In genomic region chr7:97756967-97757881, GRCm38 (mm10) we compare ENCODE assay signal across 9 mouse cellular contexts. TPM values are rescaled to one million over a fixed set of nuclear protein-coding genes. Genes with fewer than 3 reads are reported as not detected.
DNase-seq lines count a peak whose midpoint lies in the region; ATAC-seq and TF ChIP-seq lines count a peak whose summit lies in the region.
"Had no signal": no experiment of that assay in that cellular context is flagged by ENCODE, and none has a peak within 500 bp of the region (broad histone marks: within the 10 kb centered on the region; RNA-seq: fewer than 3 reads in every experiment).

No protein-coding gene starts in this region.

- H3K4me2 ChIP-seq in hindbrain, embryonic 13.5 days: peak overlapping the region; percentile 45
- peak overlapping the region; percentile 49 for H3K4me2 ChIP-seq in neural tube, embryonic 12.5 days (replicated peaks)
- no peak overlapping the region for H3K4me2 ChIP-seq in kidney, embryonic 14.5 days (replicated peaks; ENCODE audit: low read depth, low read length)
- H3K4me2 ChIP-seq: heart, embryonic 15.5 days had no signal

- TF ChIP-seq POLR2A in cerebellum, adult 2 months (IDR thresholded peaks at IDR 0.05; ENCODE audit: borderline replicate concordance, insufficient read depth, low read length): no peak
- no peak for TF ChIP-seq POLR2A in lung, adult 2 months (IDR thresholded peaks at IDR 0.05; ENCODE audit: borderline replicate concordance, extremely low read depth, low read depth, low read length)

- no peak for TF ChIP-seq CTCF in layer of hippocampus, adult 2 months (conservative IDR thresholded peaks at IDR 0.05)
- no peak for TF ChIP-seq CTCF in cerebellum, adult 2 months (IDR thresholded peaks at IDR 0.05; ENCODE audit: borderline replicate concordance, insufficient read depth, low read depth, low read length)
- TF ChIP-seq CTCF in lung, adult 2 months (IDR thresholded peaks at IDR 0.05; ENCODE audit: insufficient read depth, low read length): no peak

- peak; percentile 91 for ATAC-seq in hindbrain, embryonic 13.5 days (ENCODE audit: low FRiP score)
- ATAC-seq in neural tube, embryonic 12.5 days (ENCODE audit: low FRiP score, low read depth): peak; percentile 89
- no peak for ATAC-seq in kidney, embryonic 14.5 days (ENCODE audit: low FRiP score, low TSS enrichment)

- H3K9ac ChIP-seq in hindbrain, embryonic 13.5 days: peak overlapping the region; percentile 66
- H3K9ac ChIP-seq in neural tube, embryonic 12.5 days: 0 out of 2 replicates have a peak overlapping the region, but pooled peaks have one; percentile 17
- no peak overlapping the region for H3K9ac ChIP-seq in kidney, embryonic 14.5 days (ENCODE audit: low read depth, low read length)
- H3K9ac ChIP-seq: heart, embryonic 15.5 days had no signal

- 49% methylated on average over 18 of the region's 18 CpGs for WGBS in cerebellum, adult 2 months
- 24% methylated on average over 18 of the region's 18 CpGs for WGBS in hindbrain, embryonic 13.5 days
- WGBS in neural tube, embryonic 12.5 days: 26% methylated on average over 18 of the region's 18 CpGs
- 64% methylated on average over 18 of the region's 18 CpGs for WGBS in lung, adult 2 months
- 71% methylated on average over 18 of the region's 18 CpGs for WGBS in kidney, embryonic 14.5 days

- H3K27me3 ChIP-seq in cerebellum, adult 2 months (ENCODE audit: control insufficient read depth, insufficient read depth, low read length): no peaks in the 10 kb centered on the region
- H3K27me3 ChIP-seq in hindbrain, embryonic 13.5 days: no peaks in the 10 kb centered on the region
- no peaks in the 10 kb centered on the region for H3K27me3 ChIP-seq in neural tube, embryonic 12.5 days (replicated peaks)
- H3K27me3 ChIP-seq in kidney, embryonic 14.5 days (ENCODE audit: control insufficient read depth, insufficient read depth, low read length): no peaks in the 10 kb centered on the region
- H3K27me3 ChIP-seq: heart, embryonic 15.5 days had no signal

- H3K9me3 ChIP-seq in hindbrain, embryonic 13.5 days: no peaks in the 10 kb centered on the region
- H3K9me3 ChIP-seq in neural tube, embryonic 12.5 days: no peaks in the 10 kb centered on the region
- H3K9me3 ChIP-seq in kidney, embryonic 14.5 days (ENCODE audit: control insufficient read depth, low read length): no peaks in the 10 kb centered on the region
- H3K9me3 ChIP-seq: heart, embryonic 15.5 days had no signal

- peak; percentile 42 to 66 for DNase-seq in layer of hippocampus, adult 2 months (ENCODE audit: low spot score in 2 of 2)
- no peak for DNase-seq in layer of hippocampus, adult 9-10 months (ENCODE audit: low spot score)
- peak; percentile 36 to 47 for DNase-seq in cerebellum, adult 2 months
- DNase-seq in lung, adult 2 months: no peak
- no peak for DNase-seq in thymus, postnatal 25 days

- 0 out of 2 replicates have a peak overlapping the region, but pooled peaks have one; percentile 1 for H3K4me3 ChIP-seq in layer of hippocampus, adult 2 months
- no peak overlapping the region for H3K4me3 ChIP-seq in cerebellum, adult 2 months (replicated peaks; ENCODE audit: insufficient read depth, low read depth, low read length)
- 0 out of 2 replicates have a peak overlapping the region, but pooled peaks have one; percentile 14 for H3K4me3 ChIP-seq in hindbrain, embryonic 13.5 days
- no peak overlapping the region for H3K4me3 ChIP-seq in neural tube, embryonic 12.5 days
- no peak overlapping the region for H3K4me3 ChIP-seq in lung, adult 2 months (replicated peaks; ENCODE audit: extremely low read depth, low read depth, low read length)
- H3K4me3 ChIP-seq in kidney, embryonic 14.5 days (ENCODE audit: low read length): no peak overlapping the region
- H3K4me3 ChIP-seq: heart, embryonic 15.5 days had no signal

- H3K4me1 ChIP-seq in cerebellum, adult 2 months (ENCODE audit: control insufficient read depth, insufficient read depth, low read length): no peaks in the 10 kb centered on the region
- peaks cover 13% of the 10 kb centered on the region for H3K4me1 ChIP-seq in hindbrain, embryonic 13.5 days (replicated peaks)
- H3K4me1 ChIP-seq in neural tube, embryonic 12.5 days: no peaks in the 10 kb centered on the region; the same call in 1 of the 2 replicates
- H3K4me1 ChIP-seq in lung, adult 2 months (ENCODE audit: control insufficient read depth, insufficient read depth, low read length): no peaks in the 10 kb centered on the region
- no peaks in the 10 kb centered on the region for H3K4me1 ChIP-seq in kidney, embryonic 14.5 days (ENCODE audit: control insufficient read depth, insufficient read depth, low read length)
- H3K4me1 ChIP-seq: heart, embryonic 15.5 days had no signal

- peak overlapping the region; percentile 88 for H3K27ac ChIP-seq in layer of hippocampus, adult 2 months
- peak overlapping the region; percentile 65; the same call in 1 of the 2 replicates for H3K27ac ChIP-seq in cerebellum, adult 2 months (ENCODE audit: insufficient read depth, low read length)
- H3K27ac ChIP-seq in hindbrain, embryonic 13.5 days: peak overlapping the region; percentile 79
- no peak overlapping the region; the same call in 1 of the 2 replicates for H3K27ac ChIP-seq in neural tube, embryonic 12.5 days
- no peak overlapping the region for H3K27ac ChIP-seq in kidney, embryonic 14.5 days (ENCODE audit: low read depth, low read length)
- H3K27ac ChIP-seq: heart, embryonic 15.5 days had no signal

- H3K36me3 ChIP-seq in hindbrain, embryonic 13.5 days: no peaks in the 10 kb centered on the region
- H3K36me3 ChIP-seq in neural tube, embryonic 12.5 days: no peaks in the 10 kb centered on the region
- no peaks in the 10 kb centered on the region for H3K36me3 ChIP-seq in kidney, embryonic 14.5 days (ENCODE audit: control insufficient read depth, insufficient read depth, low read length)
- H3K36me3 ChIP-seq: heart, embryonic 15.5 days had no signal

RNA-seq across cellular contexts. Expression of gene Aqp11, which starts 19.1 kb away (rescaled TPM):
- 10 to 100 TPM; 37.7 to 38.9 TPM for total RNA-seq in layer of hippocampus, adult 2 months (2021)
- 13.9 and 14.4 TPM in 2 replicates for polyA plus RNA-seq in cerebellum, adult 2 months (2012; rRNA removed)
- 14.2 and 15.1 TPM in 2 replicates for polyA plus RNA-seq in hindbrain, embryonic 13.5 days (2015; fragmentation: Nextera tagmentation; extraction: Ambion mirVana)
- 7.3 and 7.7 TPM in 2 replicates for polyA plus RNA-seq in neural tube, embryonic 12.5 days (2016; fragmentation: Nextera tagmentation; extraction: Ambion mirVana)
- 5.0 and 5.4 TPM in 2 replicates for polyA plus RNA-seq in lung, adult 2 months (2012; rRNA removed)
- 12.3 and 12.6 TPM in 2 replicates for polyA plus RNA-seq in kidney, embryonic 14.5 days (2014; fragmentation: Nextera tagmentation; extraction: Ambion mirVana)

RNA-seq across cellular contexts. Expression of gene Pak1, which starts 31.1 kb away (rescaled TPM):
- total RNA-seq in layer of hippocampus, adult 2 months (2021): 100 to 1,000 TPM; 209 to 219 TPM
- 363 and 385 TPM in 2 replicates for polyA plus RNA-seq in cerebellum, adult 2 months (2012; rRNA removed)
- 130 and 132 TPM in 2 replicates for polyA plus RNA-seq in hindbrain, embryonic 13.5 days (2015; fragmentation: Nextera tagmentation; extraction: Ambion mirVana)
- polyA plus RNA-seq in neural tube, embryonic 12.5 days (2016; fragmentation: Nextera tagmentation; extraction: Ambion mirVana): 97.7 and 105 TPM in 2 replicates
- 7.2 and 7.5 TPM in 2 replicates for polyA plus RNA-seq in lung, adult 2 months (2012; rRNA removed)
- 13.0 and 22.1 TPM in 2 replicates for polyA plus RNA-seq in kidney, embryonic 14.5 days (2014; fragmentation: Nextera tagmentation; extraction: Ambion mirVana)

Comparison
In these comparisons a context has a peak if more than half of its experiments do, and no peak if none do; other contexts are left out.
1. DNase-seq: peak in layer of hippocampus, adult 2 months (2 of 2) and cerebellum, adult 2 months (2 of 2); none in layer of hippocampus, adult 9-10 months (single experiment), lung, adult 2 months (single experiment) and thymus, postnatal 25 days (single experiment).
2. H3K27ac ChIP-seq: peak in layer of hippocampus, adult 2 months (single experiment), cerebellum, adult 2 months (single experiment) and hindbrain, embryonic 13.5 days (single experiment); none in neural tube, embryonic 12.5 days (single experiment) and kidney, embryonic 14.5 days (single experiment).
3. H3K4me3 ChIP-seq: peak in layer of hippocampus, adult 2 months (single experiment) and hindbrain, embryonic 13.5 days (single experiment); none in cerebellum, adult 2 months (single experiment), neural tube, embryonic 12.5 days (single experiment), lung, adult 2 months (single experiment) and kidney, embryonic 14.5 days (single experiment).